Mouse (Mus musculus): ENCODE measurements at regions not wholly inside any gene's neighbourhood (a gene's known extent, or its start where the extent isn't known, plus 50 kb on each side); places are given as distances from the start of the nearest gene placed in this dataset.
A peak's percentile ranks its signal among the peaks of the same experiment; 100 is the strongest.

DNA sequence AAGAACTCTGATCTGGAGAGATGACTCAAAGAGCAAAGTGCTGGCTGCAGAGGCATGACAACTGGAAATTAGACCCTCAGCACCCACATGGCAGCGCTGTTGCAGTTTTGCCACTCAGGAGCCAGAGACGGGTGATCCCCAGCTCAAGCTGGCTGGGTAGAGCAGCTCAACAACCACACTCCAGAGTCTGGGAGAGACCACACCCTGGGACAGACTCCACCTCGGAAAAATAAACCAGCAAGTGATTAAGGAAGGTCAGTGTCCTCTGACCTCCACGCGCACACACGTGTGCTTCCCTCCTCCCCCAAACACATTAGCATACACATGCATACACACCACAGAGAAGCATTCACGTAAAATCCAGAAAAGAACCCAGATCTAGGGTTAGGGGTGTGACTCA is 57.0 kb downstream of the Foxb1 start:
- in situ Hi-C loops (cut with MboI; ENCODE audit: low pct_ligation_motif_present, low pct_unique_long_range_greater_than_20kb, low sequenced_read_pairs) (no loop called here), dilution Hi-C loops (cut with MboI; ENCODE audit: extremely low pct_ligation_motif_present, extremely low pct_unique_long_range_greater_than_20kb, low sequenced_read_pairs) (no loop called here)
- Histone ChIP-seq H3K4me1 (ENCODE audit: control insufficient read depth in 1 of 2, insufficient read depth in 2 of 2) (peaks cover 17 to 66% of the 10 kb centered on the region in 2 experiments), H3K4me2 (ENCODE audit: insufficient read depth, low read depth, poor library complexity, severe bottlenecking) (no peak overlapping the region), H3K79me2 (replicated peaks; ENCODE audit: control insufficient read depth, extremely low read depth, insufficient read depth, poor library complexity, severe bottlenecking) (no peaks in the 10 kb centered on the region), H3K9ac (ENCODE audit: insufficient read depth, low read depth) (no peak overlapping the region), H3K27ac (ENCODE audit: insufficient read depth, low read depth) (no peak overlapping the region), H3K27me3 (replicated peaks) (no peaks in the 10 kb centered on the region), H3K9me3 (replicated peaks; ENCODE audit: low read length) (peaks cover 8% of the 10 kb centered on the region), H3K36me3 (replicated peaks in 1 of 2; ENCODE audit: control insufficient read depth in 1 of 2, insufficient read depth in 1 of 2, low read length in 1 of 2) (no peaks in the 10 kb centered on the region), H3K4me3 (replicated peaks in 1 of 3; ENCODE audit: low read depth in 2 of 3, low read length in 2 of 3, poor library complexity in 1 of 3) (no peak overlapping the region)
- TF ChIP-seq HCFC1 (IDR thresholded peaks at IDR 0.05; ENCODE audit: low read depth, low read length) (no peak), ZKSCAN1 (IDR thresholded peaks at IDR 0.05; ENCODE audit: borderline replicate concordance, low read depth, low read length) (no peak), GABPA (IDR thresholded peaks at IDR 0.05; ENCODE audit: insufficient replicate concordance, low read depth, low read length) (no peak), ZMIZ1 (IDR thresholded peaks at IDR 0.05; ENCODE audit: low read depth, low read length) (no peak), USF1 (IDR thresholded peaks at IDR 0.05; ENCODE audit: low read depth, low read length) (no peak), MYC (IDR thresholded peaks at IDR 0.05; ENCODE audit: low read depth, low read length) (peak; percentile 42; the same call in 1 of the 2 replicates), ELF1 (IDR thresholded peaks at IDR 0.05; ENCODE audit: low read depth, low read length) (no peak), PAX5 (IDR thresholded peaks at IDR 0.05; ENCODE audit: low read length) (no peak), E2F4 (IDR thresholded peaks at IDR 0.05; ENCODE audit: insufficient replicate concordance, low read depth, low read length) (no peak), BHLHE40 (IDR thresholded peaks at IDR 0.05; ENCODE audit: low read depth, low read length) (0 out of 2 replicates have a peak, but pooled peaks have one; percentile 34), ZC3H11A (IDR thresholded peaks at IDR 0.05; ENCODE audit: low read depth, low read length) (no peak), TCF12 (IDR thresholded peaks at IDR 0.05; ENCODE audit: low read depth, low read length) (no peak), ZNF384 (IDR thresholded peaks at IDR 0.05; ENCODE audit: low read depth, low read length) (no peak), MAX (IDR thresholded peaks at IDR 0.05; ENCODE audit: low read length) (peak; percentile 31; the same call in 1 of the 2 replicates), RAD21 (IDR thresholded peaks at IDR 0.05; ENCODE audit: low read depth, low read length) (peak; percentile 7), CTCF (conservative IDR thresholded peaks at IDR 0.05 in 1 of 2, IDR thresholded peaks at IDR 0.05 in 1 of 2; ENCODE audit: low read depth in 2 of 2, low read length in 2 of 2) (peak in 1 of 2 experiments; percentile 21; a peak in 1 of 4 replicates), MAFK (IDR thresholded peaks at IDR 0.05; ENCODE audit: insufficient replicate concordance, low read length) (no peak), MEF2A (IDR thresholded peaks at IDR 0.05; ENCODE audit: borderline replicate concordance, low read depth, low read length) (no peak), EP300 (IDR thresholded peaks at IDR 0.05; ENCODE audit: low read length) (no peak), POLR2AphosphoS2 (IDR thresholded peaks at IDR 0.05; ENCODE audit: low read depth, low read length) (no peak), SMC3 (IDR thresholded peaks at IDR 0.05; ENCODE audit: low read depth, low read length) (peak; percentile 22; the same call in 1 of the 2 replicates), SIN3A (IDR thresholded peaks at IDR 0.05; ENCODE audit: low read length) (no peak), MXI1 (IDR thresholded peaks at IDR 0.05; ENCODE audit: low read depth, low read length) (no peak), JUND (conservative IDR thresholded peaks at IDR 0.05; ENCODE audit: low read depth, low read length) (no peak), RCOR1 (conservative IDR thresholded peaks at IDR 0.05; ENCODE audit: low read depth, low read length) (no peak), KAT2A (IDR thresholded peaks at IDR 0.05; ENCODE audit: insufficient replicate concordance, low read length) (no peak)
- DNase-seq (ENCODE audit: extremely low read depth): no peak

All from CH12.LX (cell line).